Comparison of ENCODE assay signal across 15 mouse cellular contexts in genomic region chr8:47021135-47021555, GRCm38 (mm10). TPM values are rescaled to one million over a fixed set of nuclear protein-coding genes. Genes with fewer than 3 reads are reported as not detected.
DNase-seq lines count a peak whose midpoint lies in the region; ATAC-seq and TF ChIP-seq lines count a peak whose summit lies in the region.
"Had no signal": no experiment of that assay in that cellular context is flagged by ENCODE, and none has a peak within 500 bp of the region (broad histone marks: within the 10 kb centered on the region; RNA-seq: fewer than 3 reads in every experiment).

No protein-coding gene starts in this region.

- peak; percentile 5 for DNase-seq in cerebellum, adult 9-10 months
- no peak for DNase-seq in cerebellum, adult 8-10 months
- peak; percentile 77 for DNase-seq in kidney, postnatal 0 days (ENCODE audit: low spot score)
- DNase-seq in right cerebral cortex, postnatal 14 days = peak; percentile 9
- DNase-seq in right cerebral cortex, postnatal 36 days (ENCODE audit: low spot score in 2 of 2) = no peak
- no peak for DNase-seq in layer of hippocampus, adult 9-10 months (ENCODE audit: low spot score)
- DNase-seq: adrenal gland, postnatal 36 days; kidney, adult 18-20 months had no signal

- H3K27ac ChIP-seq in kidney, postnatal 0 days = no peak overlapping the region
- no peak overlapping the region for H3K27ac ChIP-seq in kidney, embryonic 15.5 days
- H3K27ac ChIP-seq in stomach, embryonic 16.5 days (ENCODE audit: low read length) = peak overlapping the region; percentile 51; the same call in 1 of the 2 replicates
- H3K27ac ChIP-seq: heart, embryonic 15.5 days; limb, embryonic 12.5 days; neural tube, embryonic 15.5 days had no signal

- no peak overlapping the region for H3K9ac ChIP-seq in kidney, postnatal 0 days (ENCODE audit: low read depth, low read length)
- H3K9ac ChIP-seq in kidney, embryonic 15.5 days = no peak overlapping the region
- no peak overlapping the region for H3K9ac ChIP-seq in stomach, embryonic 16.5 days (ENCODE audit: low read length)
- H3K9ac ChIP-seq: heart, embryonic 15.5 days; limb, embryonic 12.5 days; neural tube, embryonic 15.5 days had no signal

- no peak overlapping the region for H3K4me3 ChIP-seq in kidney, postnatal 0 days (replicated peaks; ENCODE audit: low read depth, low read length)
- no peak overlapping the region for H3K4me3 ChIP-seq in kidney, embryonic 15.5 days (replicated peaks)
- no peak overlapping the region for H3K4me3 ChIP-seq in stomach, embryonic 16.5 days (replicated peaks; ENCODE audit: low read length)
- H3K4me3 ChIP-seq: heart, embryonic 15.5 days; limb, embryonic 12.5 days; neural tube, embryonic 15.5 days had no signal

- ATAC-seq in kidney, postnatal 0 days (replicated peaks; ENCODE audit: low FRiP score, low read depth) = no peak
- ATAC-seq in kidney, embryonic 15.5 days (replicated peaks; ENCODE audit: low FRiP score) = no peak
- ATAC-seq in stomach, embryonic 16.5 days (ENCODE audit: insufficient read depth, low FRiP score) = peak; percentile 78
- ATAC-seq: forebrain, embryonic 16.5 days had no signal

- H3K36me3 ChIP-seq in kidney, postnatal 0 days (ENCODE audit: insufficient read depth, low read length) = no peaks in the 10 kb centered on the region
- H3K36me3 ChIP-seq in kidney, embryonic 15.5 days = no peaks in the 10 kb centered on the region
- H3K36me3 ChIP-seq in stomach, embryonic 16.5 days (ENCODE audit: control insufficient read depth, insufficient read depth, low read length) = no peaks in the 10 kb centered on the region
- H3K36me3 ChIP-seq: heart, embryonic 15.5 days; limb, embryonic 12.5 days; neural tube, embryonic 15.5 days had no signal

- no peak overlapping the region for H3K4me2 ChIP-seq in kidney, postnatal 0 days (ENCODE audit: low read length)
- H3K4me2 ChIP-seq in kidney, embryonic 15.5 days = no peak overlapping the region
- no peak overlapping the region for H3K4me2 ChIP-seq in stomach, embryonic 16.5 days (ENCODE audit: low read depth, low read length)
- H3K4me2 ChIP-seq: heart, embryonic 15.5 days; limb, embryonic 12.5 days; midbrain, embryonic 11.5 days; neural tube, embryonic 15.5 days had no signal

- H3K4me1 ChIP-seq in kidney, postnatal 0 days (replicated peaks; ENCODE audit: insufficient read depth, low read length) = no peaks in the 10 kb centered on the region
- H3K4me1 ChIP-seq in kidney, embryonic 15.5 days = peaks cover 4% of the 10 kb centered on the region; the same call in 1 of the 2 replicates
- H3K4me1 ChIP-seq in stomach, embryonic 16.5 days (ENCODE audit: control insufficient read depth, insufficient read depth, low read length) = peaks cover 5% of the 10 kb centered on the region
- H3K4me1 ChIP-seq: neural tube, embryonic 15.5 days had no signal

- WGBS in kidney, postnatal 0 days = 48% methylated on average over 8 of the region's 8 CpGs
- WGBS in kidney, embryonic 15.5 days = 43% methylated on average over 8 of the region's 8 CpGs
- WGBS in stomach, embryonic 16.5 days = 35% methylated on average over 8 of the region's 8 CpGs

- H3K9me3 ChIP-seq in kidney, postnatal 0 days (replicated peaks; ENCODE audit: low read length) = no peaks in the 10 kb centered on the region
- no peaks in the 10 kb centered on the region for H3K9me3 ChIP-seq in kidney, embryonic 15.5 days (replicated peaks)
- H3K9me3 ChIP-seq in stomach, embryonic 16.5 days (replicated peaks; ENCODE audit: control insufficient read depth, low read length) = no peaks in the 10 kb centered on the region
- H3K9me3 ChIP-seq: heart, embryonic 15.5 days; limb, embryonic 12.5 days; neural tube, embryonic 15.5 days had no signal

- peak; percentile 56 for TF ChIP-seq CTCF in kidney, postnatal 0 days (IDR thresholded peaks at IDR 0.05; ENCODE audit: low read depth)

- no peaks in the 10 kb centered on the region for H3K27me3 ChIP-seq in kidney, postnatal 0 days (ENCODE audit: insufficient read depth, low read length)
- no peaks in the 10 kb centered on the region for H3K27me3 ChIP-seq in kidney, embryonic 15.5 days
- peaks cover 5% of the 10 kb centered on the region; the same call in 1 of the 2 replicates for H3K27me3 ChIP-seq in stomach, embryonic 16.5 days (ENCODE audit: control insufficient read depth, insufficient read depth, low read length)

RNA-seq across cellular contexts. Expression of gene Enpp6, which starts 34.5 kb away (rescaled TPM):
- polyA plus RNA-seq in kidney, postnatal 0 days (2015; fragmentation: Nextera tagmentation; extraction: Ambion mirVana) = 2.1 and 2.3 TPM in 2 replicates
- 1.7 TPM in 2 replicates for polyA plus RNA-seq in kidney, embryonic 15.5 days (2015; fragmentation: Nextera tagmentation; extraction: Ambion mirVana)
- 0.15 and 0.23 TPM in 2 replicates for polyA plus RNA-seq in stomach, embryonic 16.5 days (2015; fragmentation: Nextera tagmentation; extraction: Ambion mirVana)

Comparison
In these comparisons a context has a peak if more than half of its experiments do, and no peak if none do; other contexts are left out.
1. DNase-seq: peak in cerebellum, adult 9-10 months (single experiment), kidney, postnatal 0 days (single experiment) and right cerebral cortex, postnatal 14 days (single experiment); none in cerebellum, adult 8-10 months (single experiment), right cerebral cortex, postnatal 36 days (0 of 2) and layer of hippocampus, adult 9-10 months (single experiment).